Mouse (Mus musculus) midbrain, postnatal 0 days (tissue): ENCODE measurements at regions not wholly inside any gene's neighbourhood (a gene's known extent, or its start where the extent isn't known, plus 50 kb on each side); places are given as distances from the start of the nearest gene placed in this dataset.

ENCODE experiments used
- ATAC-seq: fragments of 200-750 bp; cut with Nextera tagmentation; 2 replicates; pipeline ENCODE4 v1.8.0; 2017; ENCODE audit warnings: moderate number of reproducible peaks, mild to moderate bottlenecking, moderate TSS enrichment, moderate library complexity; ENCODE audit not compliant: low FRiP score
- DNase-seq: peaks from one replicate; pipeline ENCODE4 v3.0.0-alpha.2; 2015; ENCODE audit warnings: low spot score
- H3K27ac ChIP-seq: fragments of 300-500 bp; sonication (generic); 2 replicates; pipeline ENCODE4 v1.5.1; 2014; ENCODE audit warnings: low read depth, mild to moderate bottlenecking, low read length, mixed read lengths
- H3K27me3 ChIP-seq: fragments of 300-500 bp; sonication (generic); 2 replicates; pipeline ENCODE4 v1.6.1; 2014; ENCODE audit warnings: low read length, control low read depth, mixed read lengths; ENCODE audit not compliant: insufficient read depth
- H3K36me3 ChIP-seq: fragments of 300-500 bp; sonication (generic); 2 replicates; pipeline ENCODE4 v1.6.1; 2014; ENCODE audit warnings: low read length, control low read depth, mixed read lengths; ENCODE audit not compliant: insufficient read depth
- H3K4me1 ChIP-seq: fragments of 300-500 bp; sonication (generic); 2 replicates; pipeline ENCODE4 v1.6.1; 2014; ENCODE audit warnings: mild to moderate bottlenecking, control low read depth, antibody characterized with exemption, low read length, mixed read lengths; ENCODE audit not compliant: insufficient read depth
- H3K4me2 ChIP-seq: fragments of 300-500 bp; sonication (generic); 2 replicates; pipeline ENCODE4 v1.6.1; 2014; ENCODE audit warnings: low read depth, mild to moderate bottlenecking, low read length, mixed read lengths; ENCODE audit not compliant: poor library complexity, severe bottlenecking
- H3K4me3 ChIP-seq: fragments of 300-500 bp; sonication (generic); 2 replicates; pipeline ENCODE4 v1.5.1; 2014; ENCODE audit warnings: low read depth, mild to moderate bottlenecking, low read length, moderate library complexity
- H3K9ac ChIP-seq: fragments of 300-500 bp; sonication (generic); replicated peaks from 2 replicates; pipeline ENCODE4 v1.6.1; 2014; ENCODE audit warnings: mild to moderate bottlenecking, low read length, moderate library complexity, mixed read lengths; ENCODE audit not compliant: poor library complexity, severe bottlenecking
- H3K9me3 ChIP-seq: fragments of 300-500 bp; sonication (generic); 2 replicates; pipeline ENCODE4 v1.6.1; 2016; ENCODE audit warnings: low read length, control low read depth
- CTCF ChIP-seq: IDR thresholded peaks from 2 replicates; pipeline ENCODE4 v1.5.1; 2016; ENCODE audit warnings: antibody characterized with exemption, mild to moderate bottlenecking
- WGBS: fragments of 180-500 bp; shearing (Covaris S2); extraction: QIAGEN DNeasy Blood & Tissue Kit; methylation state at CpG from one replicate; pipeline ENCODE4 v1.1.7; 2014; 5-methylcytosine and 5-hydroxymethylcytosine counted together

DNA sequence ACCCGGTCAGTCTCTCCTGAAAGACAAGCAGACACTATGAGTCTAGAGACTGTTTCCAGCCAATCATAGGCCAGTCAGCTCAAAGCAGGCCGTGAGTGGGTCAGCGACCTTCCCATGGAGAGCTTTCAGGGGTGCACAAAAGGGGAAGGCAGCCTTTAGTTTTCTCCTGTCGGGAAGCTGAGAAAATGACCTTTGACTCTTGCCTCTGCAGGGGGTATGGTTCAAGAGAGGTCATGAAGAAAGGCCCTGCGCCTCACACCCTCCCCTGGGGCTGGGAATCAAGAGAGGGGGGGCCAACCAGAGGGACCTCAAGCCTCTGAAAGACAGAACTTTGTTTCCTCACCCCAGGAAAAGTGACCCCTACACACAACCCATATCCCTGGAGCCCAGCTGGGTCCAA, 164.4 kb upstream of the Rapgef5 start:
- Histone ChIP-seq H3K4me2 (no peak overlapping the region), H3K4me3 (no peak overlapping the region), H3K27ac (no peak overlapping the region), H3K9me3 (no peaks in the 10 kb centered on the region), H3K36me3 (no peaks in the 10 kb centered on the region), H3K27me3 (no peaks in the 10 kb centered on the region), H3K4me1 (no peaks in the 10 kb centered on the region), H3K9ac (no peak overlapping the region)
- no peak for ATAC-seq
- DNase-seq = no peak
- no peak for TF ChIP-seq CTCF
- WGBS = 19% methylated on average over 5 of the region's 5 CpGs

DNA sequence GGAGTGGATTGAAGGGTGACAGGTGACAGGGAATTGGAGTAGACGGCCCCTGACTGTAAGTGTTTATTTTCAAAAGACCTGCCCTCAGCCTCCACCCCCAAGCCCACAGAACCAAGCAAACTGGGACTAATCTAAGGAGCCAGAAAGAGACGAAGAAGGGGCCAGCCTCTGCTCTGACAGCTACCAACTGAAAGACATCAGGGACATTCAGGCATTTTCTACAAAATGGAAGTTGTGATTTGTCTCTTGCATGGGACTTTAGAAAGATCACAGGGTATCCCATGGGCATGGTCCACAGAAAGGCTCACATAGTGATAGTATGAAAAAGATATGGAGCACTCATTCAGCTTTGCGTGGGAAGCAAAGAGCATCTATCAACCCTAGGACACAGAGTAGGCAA, 163.8 kb upstream of the Rapgef5 start:
- DNase-seq = no peak
- no peaks in the 10 kb centered on the region for H3K4me1 ChIP-seq
- no peak overlapping the region for H3K4me2 ChIP-seq
- H3K4me3 ChIP-seq = no peak overlapping the region
- WGBS = 55% methylated on average over 3 of the region's 3 CpGs
- no peaks in the 10 kb centered on the region for H3K27me3 ChIP-seq
- H3K9me3 ChIP-seq = no peaks in the 10 kb centered on the region
- H3K36me3 ChIP-seq = no peaks in the 10 kb centered on the region
- no peak for ATAC-seq
- no peak overlapping the region for H3K9ac ChIP-seq
- TF ChIP-seq CTCF = no peak
- H3K27ac ChIP-seq = no peak overlapping the region

DNA sequence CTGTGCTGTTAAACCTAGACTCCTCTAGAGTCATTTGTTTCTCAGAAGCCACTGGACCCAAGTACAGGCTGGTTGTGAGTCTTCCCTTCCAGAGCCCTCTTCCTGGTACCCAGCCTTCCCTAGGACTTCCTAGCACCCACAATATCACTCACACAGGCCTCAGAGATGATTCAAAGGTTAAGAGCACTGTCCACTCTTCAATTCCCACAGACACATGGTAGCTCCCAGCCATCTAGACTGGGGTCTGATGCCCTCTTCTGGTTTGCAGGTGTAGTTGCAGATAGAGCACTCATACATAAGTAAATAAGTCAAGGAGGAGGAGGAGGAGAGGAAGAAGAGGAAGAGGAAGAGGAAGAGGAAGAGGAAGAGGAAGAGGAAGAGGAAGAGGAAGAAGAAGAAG, 163.3 kb upstream of the Rapgef5 start:
- peak; percentile 48 for DNase-seq
- no peaks in the 10 kb centered on the region for H3K9me3 ChIP-seq
- no peak for ATAC-seq

DNA sequence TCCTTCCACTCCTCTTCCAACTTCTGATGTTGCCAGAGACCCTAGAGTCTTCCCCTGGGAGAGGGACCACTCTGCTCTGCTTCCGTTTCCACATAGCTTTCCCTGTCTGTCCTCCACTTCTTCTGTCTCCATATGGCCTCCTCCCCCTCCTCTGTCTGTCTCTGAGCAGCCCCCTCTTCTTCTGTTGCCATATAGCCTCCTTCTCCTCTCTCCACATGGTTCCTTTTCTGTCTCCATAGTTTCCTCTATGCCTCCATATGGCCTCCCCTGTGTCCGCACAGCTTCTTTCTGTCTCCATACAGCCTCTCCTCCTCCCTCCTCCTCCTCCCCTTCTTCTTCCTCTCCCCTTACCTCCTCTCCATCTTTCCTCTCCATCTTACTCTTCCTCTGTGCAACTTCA, 158.5 kb upstream of the Rapgef5 start:
- H3K4me2 ChIP-seq = no peak overlapping the region
- no peaks in the 10 kb centered on the region for H3K36me3 ChIP-seq
- 82% methylated on average over 2 of the region's 2 CpGs for WGBS
- no peaks in the 10 kb centered on the region for H3K9me3 ChIP-seq
- DNase-seq (no peak), ATAC-seq (no peak)
- H3K4me3 ChIP-seq = no peak overlapping the region
- no peaks in the 10 kb centered on the region for H3K27me3 ChIP-seq
- H3K9ac ChIP-seq = no peak overlapping the region
- no peaks in the 10 kb centered on the region for H3K4me1 ChIP-seq
- TF ChIP-seq CTCF = no peak
- H3K27ac ChIP-seq = no peak overlapping the region

More for the DNA sequence above, 163.3 kb upstream of the Rapgef5 start:
- H3K27me3 ChIP-seq = no peaks in the 10 kb centered on the region
- H3K4me2 ChIP-seq = no peak overlapping the region
- no peaks in the 10 kb centered on the region for H3K36me3 ChIP-seq
- H3K4me3 ChIP-seq = no peak overlapping the region
- TF ChIP-seq CTCF = peak; percentile 82
- H3K9ac ChIP-seq = no peak overlapping the region
- H3K4me1 ChIP-seq = no peaks in the 10 kb centered on the region
- H3K27ac ChIP-seq = no peak overlapping the region

DNA sequence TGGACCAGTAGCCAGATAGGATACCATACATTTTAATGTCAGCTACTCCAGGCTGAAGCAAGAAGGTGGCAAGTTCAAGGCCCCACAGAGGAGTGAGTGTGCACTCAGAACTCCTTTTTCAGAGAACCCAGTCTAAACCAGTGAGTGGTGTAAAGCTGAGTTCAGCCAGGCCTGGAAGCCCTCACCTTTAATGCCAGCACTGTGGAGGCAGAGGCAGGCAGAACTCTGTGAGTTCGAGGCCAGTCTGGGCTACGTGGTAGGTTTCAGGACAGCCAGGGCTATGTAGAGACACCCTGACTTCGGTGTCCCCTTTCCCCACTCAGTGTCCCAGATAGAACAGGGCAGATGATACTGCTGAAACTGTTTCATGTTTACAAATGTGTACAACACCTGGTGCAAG, 157.4 kb upstream of the Rapgef5 start:
- 95% methylated on average over 3 of the region's 3 CpGs for WGBS
- no peak overlapping the region for H3K9ac ChIP-seq
- no peaks in the 10 kb centered on the region for H3K4me1 ChIP-seq
- DNase-seq (no peak), ATAC-seq (no peak)
- no peaks in the 10 kb centered on the region for H3K27me3 ChIP-seq
- H3K4me3 ChIP-seq = no peak overlapping the region
- no peak overlapping the region for H3K4me2 ChIP-seq
- no peak for TF ChIP-seq CTCF
- no peak overlapping the region for H3K27ac ChIP-seq
- no peaks in the 10 kb centered on the region for H3K36me3 ChIP-seq
- no peaks in the 10 kb centered on the region for H3K9me3 ChIP-seq

DNA sequence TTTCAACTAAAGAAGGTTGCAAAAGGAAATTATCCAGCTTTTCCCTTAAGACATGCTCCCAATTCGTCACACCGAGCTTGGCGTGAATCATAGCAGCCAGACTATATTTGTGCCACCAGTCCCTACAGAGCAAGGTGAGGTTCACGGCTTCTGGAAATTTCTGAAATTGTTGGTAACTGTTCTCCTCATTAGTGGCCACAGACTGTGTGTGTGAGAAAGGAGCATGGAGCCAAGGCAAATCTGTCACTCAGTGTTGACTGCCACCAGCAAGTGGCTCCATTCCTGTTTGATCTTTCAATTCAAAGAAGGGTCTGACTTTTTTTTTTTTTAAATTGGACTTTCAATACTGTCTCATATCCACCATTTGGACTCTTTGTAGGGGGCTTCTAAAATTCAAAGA, 156.1 kb upstream of the Rapgef5 start:
- no peak for ATAC-seq
- no peak overlapping the region for H3K9ac ChIP-seq

More for the DNA sequence above, 156.1 kb upstream of the Rapgef5 start:
- H3K27me3 ChIP-seq = no peaks in the 10 kb centered on the region
- H3K4me1 ChIP-seq = no peaks in the 10 kb centered on the region
- no peak for DNase-seq
- H3K9me3 ChIP-seq = no peaks in the 10 kb centered on the region
- H3K27ac ChIP-seq = no peak overlapping the region; the same call in 1 of the 2 replicates
- H3K4me3 ChIP-seq = no peak overlapping the region
- H3K36me3 ChIP-seq = no peaks in the 10 kb centered on the region
- no peak overlapping the region for H3K4me2 ChIP-seq
- no peak for TF ChIP-seq CTCF
- WGBS = 47% methylated on average over 4 of the region's 4 CpGs
